Mouse (Mus musculus): ENCODE results near the gene Supt5. TPM values are rescaled to one million over a fixed set of nuclear protein-coding genes. Genes with fewer than 3 reads are reported as not detected.

Supt5 gene
- total RNA-seq, 2 experiments from 2014 or later: 113 to 114 TPM

DNA sequence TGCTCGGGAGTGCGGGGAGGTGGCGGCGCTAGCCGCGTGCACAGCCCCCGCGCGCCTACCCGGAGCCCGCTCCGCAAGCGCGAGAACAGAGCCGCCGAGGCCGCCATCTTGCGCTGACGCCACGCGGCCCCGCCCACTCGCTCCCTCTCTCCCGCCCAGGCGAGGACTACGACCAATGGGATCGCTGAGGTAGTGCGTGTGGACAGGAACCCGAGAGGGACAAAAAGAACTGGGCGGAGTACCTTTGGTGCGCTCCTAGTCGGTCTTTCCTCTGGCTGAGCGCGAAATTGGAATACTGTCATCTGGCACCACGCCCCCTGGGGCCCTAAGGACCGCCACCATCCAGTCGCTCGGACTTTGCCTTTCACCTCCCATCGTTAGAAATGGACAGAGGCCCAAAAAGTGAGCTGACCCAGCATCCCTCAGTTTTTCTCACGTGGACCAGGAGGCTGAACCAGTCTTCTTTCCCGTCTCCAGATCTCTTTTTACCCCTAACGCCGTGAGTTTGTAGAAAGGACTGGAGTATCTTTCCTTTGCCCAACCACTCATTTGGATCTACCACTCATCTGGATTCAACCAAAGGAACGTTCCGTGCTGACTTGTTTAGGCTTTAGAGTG, 26.5 kb downstream of the Supt5 start, which contains the start of gene Timm50:
Gene Timm50 (minus strand): TSS at position 147 of the 618 bp plus-strand sequence.
- intact Hi-C loops (cut with DNase I): no loop called here

GRCm38 (mm10) chr7:28311151-28311925, 27.2 kb downstream of the Supt5 start:
- intact Hi-C loops (cut with DNase I): no loop called here
- no peak for DNase-seq (ENCODE audit: low spot score in 2 of 2)

More for the DNA sequence above, 26.5 kb downstream of the Supt5 start, which contains the start of gene Timm50:
- peak; percentile 99 for DNase-seq (ENCODE audit: low spot score in 2 of 2)

DNA sequence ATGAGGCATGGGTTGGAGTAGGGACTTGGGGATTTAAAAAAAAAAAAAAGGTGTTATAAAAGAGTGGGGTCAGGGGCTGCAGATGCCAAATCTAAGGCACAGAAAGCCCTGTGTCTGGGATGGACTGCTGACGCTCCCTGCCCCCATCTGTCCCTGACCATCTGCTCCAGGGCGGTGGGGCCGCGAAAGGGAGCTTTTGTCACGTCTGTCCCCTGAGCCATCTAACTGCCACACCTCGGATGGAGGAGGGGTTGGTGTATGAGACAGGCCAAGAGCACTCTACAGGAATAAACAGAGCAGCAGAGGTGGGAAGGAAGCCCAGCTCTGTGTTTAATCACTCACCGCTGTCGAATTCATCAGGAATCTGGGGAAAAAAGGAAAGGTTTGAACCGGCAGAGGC, 28.8 kb downstream of the Supt5 start:
- no peak for DNase-seq (ENCODE audit: low spot score in 2 of 2)

GRCm38 (mm10) chr7:28306216-28306615, 32.3 kb downstream of the Supt5 start:
- intact Hi-C loops (cut with DNase I): no loop called here

More for the DNA sequence above, 28.8 kb downstream of the Supt5 start:
- intact Hi-C loops (cut with DNase I): no loop called here

DNA sequence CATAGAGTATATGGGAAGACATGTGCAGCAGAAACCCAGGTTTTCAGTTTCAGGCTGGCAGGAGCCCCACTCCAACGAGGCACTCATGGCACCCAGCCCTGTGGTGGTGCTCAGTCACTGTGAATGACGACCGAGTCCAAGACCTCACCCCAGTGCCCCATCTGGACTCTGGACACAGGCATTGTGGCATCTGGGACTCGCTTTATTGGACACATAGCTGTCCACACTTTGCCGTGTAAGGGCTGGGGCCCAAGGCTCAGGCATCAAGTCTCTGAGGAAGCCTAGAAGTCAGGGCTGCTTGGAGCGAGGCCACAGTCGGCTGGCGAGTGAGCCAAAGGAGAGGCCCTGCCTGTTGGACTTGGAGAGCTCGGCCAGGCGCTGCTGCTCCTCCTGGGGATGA, 32.9 kb downstream of the Supt5 start:
- DNase-seq (ENCODE audit: low spot score in 2 of 2): no peak
- intact Hi-C loops (cut with DNase I): no loop called here

More at GRCm38 (mm10) chr7:28306216-28306615, 32.3 kb downstream of the Supt5 start:
- no peak for DNase-seq (ENCODE audit: low spot score in 2 of 2)

GRCm38 (mm10) chr7:28301616-28302433, 36.7 kb downstream of the Supt5 start, which contains the start of gene Dll3:
Dll3 (minus strand) TSS chr7:28302238.
- DNase-seq (ENCODE audit: low spot score in 2 of 2): peak in 1 of 2 experiments; percentile 59
- intact Hi-C loops (cut with DNase I): loop anchor here (5.0 kb wide), 1 partner anchor 250 kb away; the partner anchor contains the start of gene Psmc4

DNA sequence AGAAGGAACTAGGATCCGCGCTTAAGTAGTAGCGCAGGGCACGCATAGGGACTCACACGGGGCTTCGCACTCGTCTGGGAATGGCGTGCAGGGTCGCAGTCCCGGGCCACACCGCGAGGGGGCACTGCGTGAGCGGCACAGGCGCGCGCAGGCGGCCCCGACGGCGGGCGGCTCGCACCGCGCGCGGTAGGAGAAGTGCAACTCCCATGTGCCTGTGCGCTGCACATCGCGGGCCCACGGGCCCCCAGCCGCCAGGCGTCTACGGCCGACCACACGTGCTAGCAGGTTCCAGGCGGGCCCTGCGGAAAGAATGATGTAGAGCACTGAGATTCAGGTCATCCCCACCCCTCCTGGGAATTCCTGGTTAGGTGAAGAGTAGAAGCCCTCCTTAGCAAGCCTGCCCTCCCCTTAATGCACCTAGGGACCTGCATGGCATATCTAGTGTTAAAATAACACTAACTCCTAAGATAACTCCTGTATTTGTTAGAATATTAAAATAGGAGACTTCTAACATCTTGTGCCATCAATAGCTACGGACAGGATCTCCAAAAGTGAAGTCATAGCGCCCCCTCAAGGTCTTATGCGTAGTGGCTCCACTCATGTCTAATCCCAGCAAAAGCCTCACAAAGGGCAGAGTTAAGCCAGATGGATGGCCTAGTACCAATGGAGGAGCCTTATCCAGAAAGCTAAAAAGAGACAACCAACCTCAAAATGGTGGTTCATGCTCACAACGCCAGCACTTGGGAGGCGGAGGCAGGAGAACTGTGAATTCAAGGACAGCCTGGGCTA, 39.5 kb downstream of the Supt5 start:
- peak; percentile 52 to 77 for DNase-seq (ENCODE audit: low spot score in 2 of 2)
- intact Hi-C loops (cut with DNase I): no loop called here

DNA sequence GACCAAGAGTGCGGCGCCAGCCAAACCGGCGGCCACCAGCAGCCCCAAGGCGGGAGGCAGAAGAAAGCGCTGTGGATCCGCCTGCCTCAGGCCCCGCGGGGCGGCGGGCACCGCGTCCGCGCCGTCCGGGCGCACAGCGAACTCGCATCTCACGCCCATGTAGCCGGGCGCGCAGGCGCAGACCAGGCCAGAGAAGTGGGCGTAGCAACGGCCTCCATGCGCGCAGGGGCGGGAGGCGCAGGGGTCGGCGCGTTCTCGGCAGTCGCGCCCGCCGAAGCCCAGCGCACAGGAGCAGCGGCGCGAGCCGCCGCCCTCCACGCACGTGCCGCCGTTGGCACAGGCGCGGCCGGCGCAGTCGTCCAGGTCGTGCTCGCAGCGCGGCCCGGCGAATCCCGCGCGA, 44.1 kb downstream of the Supt5 start:
- intact Hi-C loops (cut with DNase I): no loop called here
- DNase-seq (ENCODE audit: low spot score in 2 of 2): peak; percentile 73

- intact Hi-C loops (cut with DNase I): no loop called here
- DNase-seq (ENCODE audit: low spot score in 2 of 2): peak; percentile 67 to 71
Observed at GRCm38 (mm10) chr7:28290638-28291590, 47.6 kb downstream of the Supt5 start, which contains the start of gene Selenov. Selenov (minus strand) TSS chr7:28291186.

DNA sequence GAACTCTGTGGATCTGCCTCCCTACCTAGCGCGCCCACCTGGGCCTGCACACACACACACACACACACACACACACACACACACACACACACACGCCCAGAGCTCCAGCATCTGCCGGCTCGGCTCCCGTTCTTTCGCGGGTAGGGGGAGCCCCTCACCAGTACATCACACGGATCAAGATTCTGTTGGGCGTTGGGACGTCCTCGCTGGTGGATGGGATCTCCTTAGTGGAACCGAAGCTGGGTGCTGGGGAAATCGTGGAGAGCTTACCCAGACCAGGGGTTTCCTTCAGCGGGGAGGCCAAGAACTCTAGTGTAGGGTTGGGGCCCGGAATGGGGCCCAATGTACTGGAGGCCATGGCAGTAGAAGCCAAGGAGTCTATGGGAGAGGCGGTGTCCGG, 48.4 kb downstream of the Supt5 start:
- intact Hi-C loops (cut with DNase I): no loop called here
- DNase-seq (ENCODE audit: low spot score in 2 of 2): peak; percentile 12 to 40

DNA sequence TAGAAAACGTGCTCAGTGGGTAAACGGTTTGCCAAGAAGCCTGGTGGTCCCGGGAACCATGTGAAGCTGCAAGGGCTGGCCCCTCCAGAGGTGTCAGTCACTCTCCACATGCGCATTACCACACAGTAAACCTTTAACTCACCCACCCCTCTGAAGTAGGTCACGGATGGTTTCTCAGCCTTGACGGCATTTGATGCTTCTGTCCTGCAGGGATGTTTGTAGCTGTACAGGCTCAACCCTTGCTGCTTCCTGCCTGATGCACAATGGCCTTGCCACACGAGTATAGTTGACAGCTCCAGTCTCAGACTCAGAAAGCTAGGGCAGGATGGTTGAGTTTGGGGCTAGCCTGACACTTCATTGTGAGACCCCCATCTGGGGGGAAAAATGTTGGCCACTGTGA, 57.9 kb downstream of the Supt5 start:
- intact Hi-C loops (cut with DNase I): no loop called here

DNA sequence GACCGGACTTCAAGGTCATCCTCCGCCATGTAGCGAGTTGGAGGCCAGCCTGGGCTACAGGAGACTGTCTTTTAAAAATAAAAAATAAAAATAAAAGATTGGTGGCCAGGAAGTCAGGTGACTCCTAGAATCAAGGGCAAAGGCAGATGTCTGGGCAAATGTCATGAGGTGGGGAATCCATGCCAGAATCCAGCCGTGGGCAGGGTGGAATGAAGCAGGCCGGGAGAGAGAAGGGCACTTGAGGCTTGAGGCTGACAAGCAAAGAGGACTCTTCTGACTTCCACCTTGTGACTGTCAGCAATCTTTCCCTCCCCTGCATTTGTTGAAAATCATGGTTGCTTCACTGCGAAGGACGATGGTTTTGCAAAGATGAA, 60.3 kb downstream of the Supt5 start:
- no peak for DNase-seq (ENCODE audit: low spot score in 2 of 2)
- intact Hi-C loops (cut with DNase I): loop anchor here (5.0 kb wide), 1 partner anchor 59 kb away; the partner anchor contains the start of gene Supt5

More for the DNA sequence above, 57.9 kb downstream of the Supt5 start:
- DNase-seq (ENCODE audit: low spot score in 2 of 2): no peak

DNA sequence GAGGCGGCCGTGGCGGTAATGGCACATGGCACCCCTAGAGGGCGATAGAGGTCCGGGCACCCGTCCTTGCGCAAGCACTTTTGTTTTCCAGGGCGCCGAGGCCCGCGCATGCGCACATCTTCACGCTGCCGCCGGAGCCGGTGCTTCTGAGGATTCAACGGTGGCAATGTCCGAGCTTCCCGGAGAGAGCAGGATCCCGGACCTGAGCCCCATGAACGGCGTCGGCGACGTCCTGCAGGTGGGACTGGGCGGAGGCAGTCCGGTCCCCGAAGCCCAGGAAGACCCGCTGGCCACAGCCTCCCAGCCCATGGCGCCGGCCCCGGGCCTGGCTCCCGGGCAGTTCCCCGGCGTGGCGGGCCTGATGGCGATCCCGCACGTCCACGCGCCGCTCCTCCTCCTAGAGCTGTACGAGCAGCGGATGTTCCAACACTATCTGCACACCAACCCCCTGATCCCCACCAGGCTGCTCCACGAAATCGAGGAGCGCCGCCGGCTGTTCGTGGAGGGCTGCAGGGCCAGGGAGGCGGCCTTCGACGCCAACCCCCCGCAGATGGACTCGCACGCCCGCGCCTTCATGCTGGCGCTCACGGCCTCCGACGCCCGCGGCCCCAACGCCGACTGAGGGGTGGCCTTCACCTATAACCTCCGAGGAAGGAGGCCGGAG, 60.8 kb downstream of the Supt5 start, which contains the start of gene Eid2b:
Gene Eid2b (plus strand): TSS at position 125 of the 664 bp plus-strand sequence.
- DNase-seq (ENCODE audit: low spot score in 2 of 2): peak; percentile 95 to 98
- intact Hi-C loops (cut with DNase I): loop anchor here (5.0 kb wide), 1 partner anchor 60 kb away; the partner anchor contains the start of gene Supt5

DNA sequence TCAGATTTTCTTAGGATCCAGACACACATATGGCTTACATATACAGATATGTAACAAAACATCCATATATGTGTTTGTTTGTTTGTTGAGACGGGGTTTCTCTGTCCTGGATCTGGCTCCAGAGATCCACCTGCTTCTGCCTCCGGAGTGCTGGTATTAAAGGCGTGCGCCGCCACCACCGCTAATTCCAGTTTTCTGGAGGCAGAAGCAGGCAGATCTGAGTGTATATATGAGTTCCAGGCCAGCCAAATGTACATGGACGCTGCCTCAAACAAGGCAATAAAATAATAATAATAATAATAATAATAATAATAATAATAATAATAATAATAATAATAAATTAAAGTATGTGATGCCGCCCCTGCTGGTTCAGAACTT, 61.3 kb downstream of the Supt5 start:
- intact Hi-C loops (cut with DNase I): loop anchor here (5.0 kb wide), 1 partner anchor 60 kb away; the partner anchor contains the start of gene Supt5
- no peak for DNase-seq (ENCODE audit: low spot score in 2 of 2)

GRCm38 (mm10) chr7:28271761-28272160, 66.8 kb downstream of the Supt5 start:
- intact Hi-C loops (cut with DNase I): no loop called here
- no peak for DNase-seq (ENCODE audit: low spot score in 2 of 2)

DNA sequence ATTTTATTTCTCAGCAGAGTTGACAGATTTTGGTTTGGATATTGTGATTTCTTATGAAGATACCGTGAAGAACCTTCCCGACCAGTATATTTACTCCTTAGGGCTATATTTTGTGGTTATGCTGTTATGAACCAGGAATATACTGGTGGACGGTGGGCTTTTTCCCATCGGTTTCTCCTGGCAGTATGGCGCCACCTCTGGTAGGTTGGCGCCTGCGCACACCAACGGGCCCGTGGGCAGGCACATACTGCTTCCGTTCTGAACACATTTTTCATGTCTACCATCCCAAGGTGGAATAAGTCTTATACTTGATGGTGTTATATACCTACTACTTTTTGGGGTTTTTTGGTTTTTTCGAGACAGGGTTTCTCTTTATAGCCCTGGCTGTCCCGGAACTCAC, 69.2 kb downstream of the Supt5 start:
- intact Hi-C loops (cut with DNase I): loop anchor here (10.0 kb wide), 1 partner anchor 55 kb away; no protein-coding TSS in a partner anchor
- no peak for DNase-seq (ENCODE audit: low spot score in 2 of 2)

GRCm38 (mm10) chr7:28268576-28268975, 70.0 kb downstream of the Supt5 start:
- DNase-seq (ENCODE audit: low spot score in 2 of 2): no peak
- intact Hi-C loops (cut with DNase I): loop anchor here (10.0 kb wide), 1 partner anchor 54 kb away; no protein-coding TSS in a partner anchor

All from left cerebral cortex, postnatal 14 days (tissue).